Mouse (Mus musculus) liver, adult 2 months (tissue): ENCODE data around the gene Ngly1. TPM values are rescaled to one million over a fixed set of nuclear protein-coding genes. Genes with fewer than 3 reads are reported as not detected.

Experiments used
- DNase-seq: peaks from one replicate; pipeline ENCODE4 v3.0.0-alpha.2; 2011; ENCODE audit warnings: low read depth, low spot score; ENCODE audit errors: extremely low read depth
- H3K27ac ChIP-seq: fragments of 200-500 bp; replicated peaks from 2 replicates; pipeline ENCODE4 v1.5.1; 2012; ENCODE audit warnings: low read depth, mild to moderate bottlenecking, control low read depth, inconsistent platforms, low read length; ENCODE audit not compliant: insufficient read depth
- H3K27me3 ChIP-seq: fragments of 200-500 bp; 2 replicates; pipeline ENCODE4 v1.6.1; 2012; ENCODE audit warnings: mild to moderate bottlenecking, moderate library complexity, low read length, inconsistent platforms; ENCODE audit not compliant: control insufficient read depth, insufficient read depth
- H3K36me3 ChIP-seq: fragments of 200-500 bp; 2 replicates; pipeline ENCODE4 v1.6.1; 2012; ENCODE audit warnings: low read length, inconsistent platforms; ENCODE audit not compliant: control insufficient read depth, insufficient read depth
- H3K4me1 ChIP-seq: fragments of 200-500 bp; 2 replicates; pipeline ENCODE4 v1.6.1; 2011; ENCODE audit warnings: low read length; ENCODE audit not compliant: control insufficient read depth, insufficient read depth
- H3K4me3 ChIP-seq: fragments of 200-500 bp; 2 replicates; pipeline ENCODE4 v1.5.1; 2011; ENCODE audit warnings: low read depth, mild to moderate bottlenecking, control low read depth, low read length, moderate library complexity; ENCODE audit not compliant: insufficient read depth
- H3K79me2 ChIP-seq: fragments of 200-500 bp; 2 replicates; pipeline ENCODE4 v1.6.1; 2012; ENCODE audit warnings: inconsistent platforms, mild to moderate bottlenecking, low read length, moderate library complexity; ENCODE audit not compliant: control insufficient read depth, insufficient read depth
- H3K9ac ChIP-seq: fragments of 200-500 bp; 2 replicates; pipeline ENCODE4 v1.6.1; 2012; ENCODE audit warnings: low read depth, mild to moderate bottlenecking, control low read depth, inconsistent platforms, low read length
- CTCF ChIP-seq: fragments of 200-500 bp; IDR thresholded peaks from 2 replicates; pipeline ENCODE4 v1.5.1; 2011; ENCODE audit warnings: low read depth, low read length, control low read depth
- POLR2A ChIP-seq: fragments of 200-500 bp; IDR thresholded peaks from 2 replicates; pipeline ENCODE4 v1.6.1; 2011; ENCODE audit warnings: low read length, control low read depth; ENCODE audit not compliant: insufficient read depth; ENCODE audit errors: extremely low read depth
- WGBS: fragments of 180-500 bp; shearing (Covaris S2); methylation state at CpG from one replicate; pipeline ENCODE4 v1.1.7; 2018; 5-methylcytosine and 5-hydroxymethylcytosine counted together
- polyA plus RNA-seq: library from polyadenylated mRNA; depleted of rRNA; stranded (reverse); fragments of >200 nt; gene quantifications from 2 replicates; pipeline ENCODE4 v1.2.3, GENCODE M21; 2012; rRNA removed
- total RNA-seq: library from RNA; depleted of rRNA; stranded (reverse); fragments of >200 nt; gene quantifications from 2 replicates; pipeline ENCODE4 v1.2.3, GENCODE M21; 2014; rRNA removed

The Ngly1 gene
- total and polyA plus RNA-seq, 2 experiments = 25.4 to 44.5 TPM

DNA sequence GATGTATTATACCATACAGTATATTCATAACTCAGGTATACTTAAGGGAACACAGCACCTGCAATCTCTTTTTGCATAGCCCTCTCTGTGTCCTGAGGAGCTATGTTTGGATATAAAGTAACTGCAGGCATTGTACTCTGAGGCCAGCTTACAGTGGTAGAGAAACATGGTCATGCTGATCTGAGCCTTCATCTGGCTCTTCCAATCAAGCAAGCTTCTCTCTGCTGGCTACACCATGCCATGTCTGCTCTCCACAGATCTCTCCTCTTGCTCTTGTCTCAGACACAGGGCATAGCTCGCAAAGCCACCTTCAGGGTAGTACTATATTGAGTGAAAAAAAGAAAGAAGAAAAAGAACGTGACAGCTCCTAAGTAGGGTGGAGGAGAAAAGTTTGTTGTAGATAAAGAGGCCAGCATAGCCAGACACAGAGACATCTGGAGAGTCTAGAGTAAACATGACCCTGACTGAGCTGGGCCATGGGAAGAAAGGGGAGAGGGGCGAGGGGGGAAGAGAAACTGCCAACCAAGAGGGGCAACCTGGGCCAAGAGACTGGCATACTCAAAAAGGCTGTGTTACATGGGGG, 86.8 kb downstream of the Ngly1 start:
- H3K27ac ChIP-seq = no peak overlapping the region

DNA sequence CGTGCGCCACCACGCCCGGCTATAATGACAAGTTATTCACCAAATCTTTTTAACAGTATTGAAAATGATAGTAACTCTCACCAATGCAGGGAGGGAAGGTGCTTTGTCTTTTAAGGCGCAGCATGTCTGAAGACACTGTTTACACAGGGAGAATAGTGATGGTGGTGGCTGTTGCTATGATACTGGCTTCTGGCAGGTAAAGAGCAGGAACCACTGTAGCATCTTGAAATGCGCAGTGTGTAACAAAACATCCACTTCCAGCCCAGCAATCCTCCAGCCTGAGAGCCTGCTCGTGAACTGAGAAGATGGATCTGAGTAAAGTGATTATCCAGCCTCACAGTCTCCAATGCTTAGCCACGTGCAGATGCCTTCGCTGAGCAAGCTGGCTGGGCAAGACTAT, 98.4 kb downstream of the Ngly1 start:
- H3K36me3 ChIP-seq = no peaks in the 10 kb centered on the region
- H3K4me3 ChIP-seq = no peak overlapping the region
- no peak overlapping the region for H3K9ac ChIP-seq
- no peaks in the 10 kb centered on the region for H3K79me2 ChIP-seq
- no peaks in the 10 kb centered on the region for H3K4me1 ChIP-seq
- no peak for DNase-seq
- no peaks in the 10 kb centered on the region for H3K27me3 ChIP-seq
- TF ChIP-seq POLR2A (no peak), CTCF (no peak)
- WGBS = 85% methylated on average over 9 of the region's 9 CpGs
- no peak overlapping the region for H3K27ac ChIP-seq

More for the DNA sequence above, 86.8 kb downstream of the Ngly1 start:
- Histone ChIP-seq H3K4me1 (no peaks in the 10 kb centered on the region), H3K79me2 (no peaks in the 10 kb centered on the region), H3K36me3 (no peaks in the 10 kb centered on the region), H3K9ac (no peak overlapping the region), H3K27me3 (no peaks in the 10 kb centered on the region), H3K4me3 (no peak overlapping the region)
- TF ChIP-seq POLR2A (no peak), CTCF (no peak)
- no peak for DNase-seq
- 58% methylated on average over 3 of the region's 3 CpGs for WGBS

DNA sequence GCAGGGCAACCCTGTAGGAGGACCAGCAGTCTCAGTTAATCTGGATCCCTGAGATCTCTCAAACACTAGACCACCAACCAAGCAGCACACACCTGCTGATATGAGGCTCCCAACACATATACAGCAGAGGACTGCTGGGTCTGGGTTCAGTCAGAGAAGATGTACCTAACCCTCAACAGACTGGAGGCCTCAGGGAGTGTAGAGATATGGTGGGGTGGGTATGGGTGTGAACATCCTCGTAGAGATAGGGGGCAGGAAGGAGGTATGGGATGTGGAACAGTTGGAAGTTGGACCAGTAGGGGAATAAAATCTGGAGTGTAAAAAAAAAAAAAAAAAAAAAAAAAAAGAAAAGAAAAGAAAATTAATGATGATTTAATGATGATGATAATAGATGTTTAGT, 110.6 kb downstream of the Ngly1 start:
- WGBS = 71% methylated on average over 1 of the region's 1 CpGs
- no peak overlapping the region for H3K4me3 ChIP-seq
- H3K9ac ChIP-seq = no peak overlapping the region
- no peaks in the 10 kb centered on the region; the same call in 1 of the 2 replicates for H3K79me2 ChIP-seq
- H3K36me3 ChIP-seq = no peaks in the 10 kb centered on the region
- H3K27me3 ChIP-seq = no peaks in the 10 kb centered on the region
- TF ChIP-seq POLR2A = no peak
- TF ChIP-seq CTCF = no peak
- no peak for DNase-seq
- peaks cover 6% of the 10 kb centered on the region; the same call in 1 of the 2 replicates for H3K4me1 ChIP-seq
- H3K27ac ChIP-seq = no peak overlapping the region

Other genes with a start within 250 kb of the Ngly1 start
- gene Oxsm, start 528 bp downstream of the Ngly1 start, total RNA-seq = 19.6 and 22.1 TPM in 2 replicates
- 13.3 and 16.7 TPM in 2 replicates for gene Oxsm, start 528 bp downstream of the Ngly1 start, polyA plus RNA-seq
- 35.5 and 56.3 TPM in 2 replicates for gene Top2b, start 115.9 kb downstream of the Ngly1 start, total RNA-seq
- gene Top2b, start 115.9 kb downstream of the Ngly1 start, polyA plus RNA-seq = 3.2 and 4.1 TPM in 2 replicates